Mouse (Mus musculus): ENCODE results near the gene Gm27027. TPM values are rescaled to one million over a fixed set of nuclear protein-coding genes. Genes with fewer than 3 reads are reported as not detected.

Gm27027 gene
- polyA plus RNA-seq, 1 experiment from 2014 or later, result not detected

GRCm38 (mm10) chr2:93926141-93926540, 70.0 kb downstream of the Gm27027 start:
- no peaks in the 10 kb centered on the region for H3K4me1 ChIP-seq
- WGBS, result 96% methylated on average over 8 of the region's 8 CpGs
- H3K9me3 ChIP-seq (replicated peaks), result no peaks in the 10 kb centered on the region
- no peak overlapping the region for H3K4me3 ChIP-seq (replicated peaks)
- H3K36me3 ChIP-seq, result no peaks in the 10 kb centered on the region
- no peaks in the 10 kb centered on the region for H3K27me3 ChIP-seq
- H3K4me2 ChIP-seq (replicated peaks), result no peak overlapping the region
- H3K9ac ChIP-seq, result no peak overlapping the region
- no peak for ATAC-seq (ENCODE audit: insufficient number of reproducible peaks, low FRiP score, low TSS enrichment, low read depth)
- H3K27ac ChIP-seq (replicated peaks), result no peak overlapping the region

DNA sequence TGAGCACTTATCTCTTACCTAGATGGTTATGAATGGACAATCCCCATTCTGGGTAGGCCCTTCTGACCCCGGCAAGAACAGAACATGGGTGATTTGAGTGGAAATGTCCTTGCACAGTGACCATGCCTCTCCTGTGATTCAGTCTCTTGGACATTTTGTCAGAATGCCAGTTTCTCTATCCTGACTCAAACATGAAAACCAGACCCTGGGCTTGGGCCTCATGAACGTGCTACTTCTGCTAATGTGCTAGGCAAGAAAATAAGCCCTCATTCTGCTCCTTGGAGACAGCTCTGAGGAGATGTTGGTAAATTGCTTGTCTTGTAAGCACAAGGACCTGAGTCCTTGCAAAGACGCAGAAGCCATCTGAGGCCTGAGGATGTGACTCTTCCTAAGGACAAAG, 77.1 kb downstream of the Gm27027 start:
- Histone ChIP-seq H3K9me3 (replicated peaks) (no peaks in the 10 kb centered on the region), H3K4me1 (no peaks in the 10 kb centered on the region), H3K9ac (no peak overlapping the region), H3K27ac (replicated peaks) (no peak overlapping the region), H3K27me3 (no peaks in the 10 kb centered on the region; the same call in 1 of the 2 replicates), H3K4me2 (replicated peaks) (no peak overlapping the region), H3K36me3 (no peaks in the 10 kb centered on the region), H3K4me3 (replicated peaks) (no peak overlapping the region)
- 77% methylated on average over 3 of the region's 3 CpGs for WGBS
- ATAC-seq (ENCODE audit: insufficient number of reproducible peaks, low FRiP score, low TSS enrichment, low read depth), result no peak

DNA sequence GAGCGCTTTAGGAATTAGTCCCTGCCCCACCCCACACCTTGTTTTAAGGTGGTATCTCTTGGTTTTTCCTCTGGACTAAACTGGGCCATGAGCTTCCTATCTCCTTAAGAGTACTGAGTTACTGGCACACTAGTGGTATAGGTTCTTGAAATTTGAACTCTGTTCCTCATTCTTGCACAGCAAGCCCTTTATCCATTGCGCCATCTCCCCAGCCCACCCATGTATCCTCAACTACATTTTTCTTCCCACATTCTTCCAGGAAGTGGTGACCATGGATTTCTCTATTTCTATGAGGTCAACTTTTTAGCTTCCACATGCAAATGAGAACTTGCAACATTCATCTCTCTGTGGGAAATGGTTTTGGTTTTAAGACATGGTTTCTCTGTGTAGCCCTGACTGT, 82.6 kb downstream of the Gm27027 start:
- Histone ChIP-seq H3K27me3 (peaks cover 7% of the 10 kb centered on the region; the same call in 1 of the 2 replicates), H3K4me3 (replicated peaks) (no peak overlapping the region), H3K4me2 (replicated peaks) (no peak overlapping the region), H3K4me1 (no peaks in the 10 kb centered on the region), H3K27ac (replicated peaks) (no peak overlapping the region), H3K9ac (no peak overlapping the region), H3K36me3 (no peaks in the 10 kb centered on the region), H3K9me3 (replicated peaks) (no peaks in the 10 kb centered on the region)
- ATAC-seq (ENCODE audit: insufficient number of reproducible peaks, low FRiP score, low TSS enrichment, low read depth), result no peak
- 91% methylated on average over 2 of the region's 2 CpGs for WGBS

- no peaks in the 10 kb centered on the region for H3K36me3 ChIP-seq
- WGBS, result 76% methylated on average over 10 of the region's 10 CpGs
- H3K9me3 ChIP-seq (replicated peaks), result no peaks in the 10 kb centered on the region
- ATAC-seq (ENCODE audit: insufficient number of reproducible peaks, low FRiP score, low TSS enrichment, low read depth), result no peak
- no peak overlapping the region for H3K4me3 ChIP-seq (replicated peaks)
- no peak overlapping the region for H3K9ac ChIP-seq
- peaks cover 7% of the 10 kb centered on the region; the same call in 1 of the 2 replicates for H3K27me3 ChIP-seq
- H3K27ac ChIP-seq (replicated peaks), result no peak overlapping the region
- H3K4me2 ChIP-seq (replicated peaks), result no peak overlapping the region
- H3K4me1 ChIP-seq, result no peaks in the 10 kb centered on the region
These were observed 84.2 kb downstream of the Gm27027 start for GRCm38 (mm10) chr2:93911942-93912341.

DNA sequence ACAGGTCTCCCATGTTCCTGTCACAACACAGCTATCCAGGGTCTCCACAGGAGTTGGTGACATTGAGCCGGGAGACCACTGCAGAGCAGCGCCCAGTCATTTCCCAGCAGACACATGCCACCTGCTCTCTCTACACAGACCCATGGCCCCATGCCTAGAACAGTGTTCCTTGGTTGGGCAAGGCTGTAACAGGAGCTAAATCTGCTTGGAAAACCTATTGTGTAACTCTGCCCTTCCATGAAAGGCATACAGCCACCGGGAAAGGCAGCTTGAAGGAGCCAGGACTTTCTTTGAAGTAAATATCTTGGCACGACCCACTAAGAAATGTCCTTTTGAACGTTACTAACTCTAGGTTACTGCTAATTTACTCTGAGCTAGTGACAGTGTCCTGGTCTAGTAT, 86.4 kb downstream of the Gm27027 start:
- H3K36me3 ChIP-seq, result no peaks in the 10 kb centered on the region
- no peaks in the 10 kb centered on the region for H3K4me1 ChIP-seq
- H3K4me3 ChIP-seq (replicated peaks), result no peak overlapping the region
- peaks cover 7% of the 10 kb centered on the region; the same call in 1 of the 2 replicates for H3K27me3 ChIP-seq
- H3K9ac ChIP-seq, result no peak overlapping the region
- H3K27ac ChIP-seq (replicated peaks), result no peak overlapping the region
- ATAC-seq (ENCODE audit: insufficient number of reproducible peaks, low FRiP score, low TSS enrichment, low read depth), result no peak
- no peak overlapping the region for H3K4me2 ChIP-seq (replicated peaks)
- no peaks in the 10 kb centered on the region for H3K9me3 ChIP-seq (replicated peaks)
- 71% methylated on average over 5 of the region's 5 CpGs for WGBS

GRCm38 (mm10) chr2:93907519-93908294, 88.4 kb downstream of the Gm27027 start:
- H3K4me2 ChIP-seq (replicated peaks), result no peak overlapping the region
- H3K36me3 ChIP-seq, result no peaks in the 10 kb centered on the region
- peaks cover 7% of the 10 kb centered on the region; the same call in 1 of the 2 replicates for H3K27me3 ChIP-seq
- H3K27ac ChIP-seq (replicated peaks), result no peak overlapping the region
- no peak for ATAC-seq (ENCODE audit: insufficient number of reproducible peaks, low FRiP score, low TSS enrichment, low read depth)
- H3K4me3 ChIP-seq (replicated peaks), result no peak overlapping the region
- WGBS, result 43% methylated on average over 9 of the region's 9 CpGs
- H3K9me3 ChIP-seq (replicated peaks), result no peaks in the 10 kb centered on the region
- no peak overlapping the region for H3K9ac ChIP-seq
- H3K4me1 ChIP-seq, result 0 out of 2 replicates have a peak, but pooled peaks cover 7% of the 10 kb centered on the region

Other genes starting within 250 kb of the Gm27027 start
- gene Ext2, start 173.8 kb downstream of the Gm27027 start, polyA plus RNA-seq (2015; fragmentation: Nextera tagmentation; extraction: Ambion mirVana), result 126 and 132 TPM in 2 replicates
- 7.2 and 8.1 TPM in 2 replicates for gene Accs, start 146.4 kb downstream of the Gm27027 start, polyA plus RNA-seq (2015; fragmentation: Nextera tagmentation; extraction: Ambion mirVana)
- gene Accsl, start 127.2 kb downstream of the Gm27027 start, polyA plus RNA-seq (2015; fragmentation: Nextera tagmentation; extraction: Ambion mirVana), result 0.47 TPM in 1 of 2 replicates, not detected in the other
- 6.0 and 6.2 TPM in 2 replicates for gene Gm13889, start 39.2 kb downstream of the Gm27027 start, polyA plus RNA-seq (2015; fragmentation: Nextera tagmentation; extraction: Ambion mirVana)
- gene Alkbh3, start 14.5 kb upstream of the Gm27027 start, polyA plus RNA-seq (2015; fragmentation: Nextera tagmentation; extraction: Ambion mirVana), result 65.1 and 69.1 TPM in 2 replicates
- 123 TPM in 2 replicates for gene Hsd17b12, start 161.6 kb upstream of the Gm27027 start, polyA plus RNA-seq (2015; fragmentation: Nextera tagmentation; extraction: Ambion mirVana)